ENCODE assay signal across 12 mouse cellular contexts in the genomic region with DNA sequence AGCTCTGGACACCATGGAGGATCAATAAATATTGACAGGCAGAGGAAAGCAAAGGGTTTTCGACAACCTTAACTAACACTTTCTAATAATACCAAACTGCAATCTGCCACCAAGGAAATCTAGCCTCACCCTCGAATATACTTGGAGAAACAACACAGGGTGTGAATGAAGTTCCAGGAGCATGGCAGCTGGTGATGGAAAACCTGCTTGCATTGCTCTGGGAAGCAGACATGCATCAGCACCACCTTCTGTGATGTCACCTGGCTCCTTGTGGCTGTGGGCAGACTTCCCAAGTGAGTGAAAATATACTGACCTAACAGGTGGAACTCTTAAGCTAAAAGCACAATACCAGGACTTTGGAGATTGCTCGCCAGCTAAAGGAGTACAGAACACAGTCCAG.
A peak's percentile ranks its signal among the peaks of the same experiment; 100 is the strongest.
DNase-seq lines count a peak whose midpoint lies in the region; TF ChIP-seq lines count a peak whose summit lies in the region.
"Had no signal": no experiment of that assay in that cellular context is flagged by ENCODE, and none has a peak within 500 bp of the region (broad histone marks: within the 10 kb centered on the region; RNA-seq: fewer than 3 reads in every experiment).

No protein-coding gene starts in this region.

- peak overlapping the region; percentile 63 for H3K4me2 ChIP-seq in myocyte (ENCODE audit: low read depth)
- H3K4me2 ChIP-seq: embryonic facial prominence, embryonic 12.5 days; hindbrain, embryonic 14.5 days; liver, embryonic 13.5 days had no signal

- no peak overlapping the region for H3K4me3 ChIP-seq in cerebellum, adult 2 months (replicated peaks; ENCODE audit: insufficient read depth, low read depth, low read length)
- no peak overlapping the region for H3K4me3 ChIP-seq in myocyte
- H3K4me3 ChIP-seq: embryonic facial prominence, embryonic 12.5 days; liver, embryonic 13.5 days; megakaryocyte, embryonic 14.5 days had no signal

- no peak for TF ChIP-seq CTCF in cerebellum, adult 2 months (IDR thresholded peaks at IDR 0.05; ENCODE audit: borderline replicate concordance, insufficient read depth, low read depth, low read length)

- no peaks in the 10 kb centered on the region for H3K27me3 ChIP-seq in cerebellum, adult 2 months (ENCODE audit: control insufficient read depth, insufficient read depth, low read length)
- no peaks in the 10 kb centered on the region for H3K27me3 ChIP-seq in myocyte (ENCODE audit: control insufficient read depth, insufficient read depth, insufficient read length)
- H3K27me3 ChIP-seq: embryonic facial prominence, embryonic 12.5 days; liver, embryonic 13.5 days; megakaryocyte, embryonic 14.5 days had no signal

- peaks cover 2% of the 10 kb centered on the region; the same call in 1 of the 2 replicates for H3K4me1 ChIP-seq in cerebellum, adult 2 months (ENCODE audit: control insufficient read depth, insufficient read depth, low read length)
- H3K4me1 ChIP-seq: embryonic facial prominence, embryonic 12.5 days; liver, embryonic 13.5 days; megakaryocyte, embryonic 14.5 days had no signal

- H3K36me3 ChIP-seq in myocyte (ENCODE audit: control insufficient read depth, insufficient read depth), result no peaks in the 10 kb centered on the region
- H3K36me3 ChIP-seq: embryonic facial prominence, embryonic 12.5 days; liver, embryonic 13.5 days had no signal

- no peak overlapping the region for H3K27ac ChIP-seq in cerebellum, adult 2 months (ENCODE audit: insufficient read depth, low read length)
- H3K27ac ChIP-seq: embryonic facial prominence, embryonic 12.5 days; hindbrain, embryonic 14.5 days; liver, embryonic 13.5 days had no signal

- DNase-seq in heart, adult 11 months, result peak; percentile 72
- DNase-seq in heart, postnatal 4 days, result no peak
- peak; percentile 22 to 46 for DNase-seq in cerebellum, adult 2 months
- peak; percentile 7 to 12 for DNase-seq in frontal cortex, postnatal 14 days (ENCODE audit: low spot score in 2 of 2)
- DNase-seq in lung, postnatal 14 days, result no peak
- no peak for DNase-seq in neural tube, embryonic 10.5 days (ENCODE audit: extremely low spot score, low spot score)
- DNase-seq in adipocyte (ENCODE audit: low spot score), result no peak
- DNase-seq: liver, embryonic 13.5 days had no signal

- H3K79me2 ChIP-seq in myocyte (ENCODE audit: control insufficient read depth, insufficient read depth), result no peaks in the 10 kb centered on the region

- no peak for TF ChIP-seq POLR2A in cerebellum, adult 2 months (IDR thresholded peaks at IDR 0.05; ENCODE audit: borderline replicate concordance, insufficient read depth, low read length)
- TF ChIP-seq POLR2A in myocyte (IDR thresholded peaks at IDR 0.05; ENCODE audit: insufficient read length, low read depth), result no peak

- no peak overlapping the region for H3ac ChIP-seq in myocyte (ENCODE audit: control insufficient read depth, insufficient read length)

- 44% methylated on average over 3 of the region's 3 CpGs for WGBS in cerebellum, adult 2 months

TF ChIP-seq in myocyte, 11 proteins besides CTCF, POLR2A, EP300 and RAD21:
- TF ChIP-seq MYOG (IDR thresholded peaks at IDR 0.05; ENCODE audit: control insufficient read depth in 1 of 3, insufficient read depth in 1 of 3, insufficient read length in 2 of 3, low read depth in 2 of 3), result peak in 1 of 3 experiments; percentile 31
- peak in 2 of 3 experiments; percentile 40 to 76 for TF ChIP-seq MYOD1 (IDR thresholded peaks at IDR 0.05; ENCODE audit: control insufficient read depth in 1 of 3, insufficient read length in 2 of 3, low read depth in 2 of 3)
- TF ChIP-seq REST (IDR thresholded peaks at IDR 0.05; ENCODE audit: insufficient read depth, insufficient read length), result no peak

Comparison
In these comparisons a context has a peak if more than half of its experiments do, and no peak if none do; other contexts are left out.
1. DNase-seq: peak in heart, adult 11 months (single experiment), cerebellum, adult 2 months (2 of 2) and frontal cortex, postnatal 14 days (2 of 2); none in heart, postnatal 4 days (single experiment), lung, postnatal 14 days (single experiment), neural tube, embryonic 10.5 days (single experiment) and adipocyte (single experiment).